Mouse (Mus musculus): Measurements from ENCODE around the gene Tspan14. TPM values are rescaled to one million over a fixed set of nuclear protein-coding genes. Genes with fewer than 3 reads are reported as not detected.

The Tspan14 gene
- total RNA-seq, 2 experiments from 2014 or later, result 50.2 to 52.1 TPM

DNA sequence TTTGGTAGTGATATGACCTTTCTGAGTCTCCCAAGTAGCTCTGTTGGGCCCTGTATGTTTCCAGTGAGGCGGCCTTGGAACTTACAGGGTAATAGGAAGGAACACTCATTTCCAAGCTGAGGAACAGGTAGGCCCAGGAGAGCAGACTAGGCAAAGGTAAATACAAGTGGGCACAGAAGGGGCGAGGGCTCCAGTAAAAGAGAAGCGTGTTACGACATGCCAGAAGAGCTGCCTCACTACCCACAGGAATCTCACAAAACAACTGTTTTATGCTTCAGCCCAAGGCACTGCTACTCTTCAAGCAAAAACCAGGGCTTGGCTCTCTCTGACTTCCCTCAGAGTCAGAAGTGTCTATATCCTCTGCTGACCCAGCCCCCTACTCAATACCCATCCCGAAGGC is 18.1 kb downstream of the Tspan14 start:
- TF ChIP-seq CTCF (IDR thresholded peaks at IDR 0.05), result no peak
- no peak for DNase-seq (ENCODE audit: extremely low spot score in 1 of 2, low spot score in 2 of 2)
- intact Hi-C loops (cut with DNase I), result no loop called here
- no peak overlapping the region for H3K4me3 ChIP-seq
- H3K27ac ChIP-seq, result peak overlapping the region; percentile 82

DNA sequence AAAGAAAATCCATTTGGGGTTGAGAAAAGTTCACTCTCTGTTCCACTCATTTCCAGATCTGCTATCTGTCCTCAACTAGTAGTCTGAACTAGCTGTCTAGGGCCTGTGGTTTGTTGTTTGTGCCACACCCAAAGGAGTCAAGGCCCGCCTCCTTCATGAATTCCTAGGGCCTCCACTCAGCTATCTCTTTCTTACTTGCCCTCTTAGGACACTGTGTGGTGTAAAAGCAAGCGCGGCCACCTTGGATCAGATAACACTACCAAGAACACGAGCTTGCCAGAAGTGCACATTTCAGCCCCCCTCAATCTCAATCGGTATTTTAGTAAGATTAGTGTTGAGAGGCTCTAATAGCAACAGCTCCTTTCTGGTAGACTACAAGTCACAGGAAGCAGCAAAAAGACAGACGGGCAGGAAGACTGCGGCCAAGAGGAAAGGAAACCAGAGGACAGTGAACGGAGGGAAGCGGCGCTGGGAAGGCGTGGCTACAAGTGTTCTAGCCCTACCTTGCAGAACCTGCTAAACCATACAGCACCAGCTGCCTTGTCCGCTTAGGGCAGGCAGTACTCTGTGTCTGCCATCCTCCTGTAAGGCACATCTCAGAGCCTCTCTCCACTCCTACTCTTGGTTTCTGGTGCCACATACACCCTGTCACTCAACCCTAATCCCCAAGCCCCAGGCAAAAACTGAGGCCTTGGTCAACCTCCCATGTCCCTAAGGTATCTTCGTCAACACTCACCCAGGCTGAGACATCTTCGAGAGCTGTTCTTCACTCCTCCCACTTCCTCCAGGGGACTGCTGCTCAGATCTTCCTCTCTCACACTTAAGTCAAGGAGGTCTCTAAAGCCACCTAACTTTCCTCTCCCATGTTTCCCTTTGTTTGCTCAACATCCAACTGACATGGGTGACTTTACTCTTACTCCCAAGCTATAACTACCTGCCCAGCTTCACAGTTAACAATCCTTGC is 18.9 kb downstream of the Tspan14 start:
- no peak for DNase-seq (ENCODE audit: extremely low spot score in 1 of 2, low spot score in 2 of 2)
- intact Hi-C loops (cut with DNase I), result no loop called here
- H3K27ac ChIP-seq, result peak overlapping the region; percentile 82
- H3K4me3 ChIP-seq, result no peak overlapping the region
- no peak for TF ChIP-seq CTCF (IDR thresholded peaks at IDR 0.05)

DNA sequence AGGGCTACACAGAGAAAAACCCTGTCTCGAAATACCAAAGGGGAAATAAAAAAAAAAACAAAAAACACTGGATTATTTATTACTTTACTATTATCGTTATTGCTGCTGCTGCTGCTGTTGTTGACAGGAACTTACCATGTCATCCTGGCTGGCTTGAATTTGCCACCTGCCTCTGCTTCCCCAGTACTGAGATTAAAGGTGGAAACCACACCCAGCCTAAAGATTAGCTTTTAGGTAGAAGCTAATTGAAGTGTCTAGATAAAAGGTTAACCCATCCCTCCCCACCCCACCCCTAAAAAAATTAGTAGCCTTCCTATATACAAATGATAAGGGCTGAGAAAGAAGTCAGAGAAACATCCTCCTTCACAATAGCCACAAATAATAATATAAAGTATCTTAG is 22.8 kb downstream of the Tspan14 start:
- DNase-seq (ENCODE audit: extremely low spot score in 1 of 2, low spot score in 2 of 2), result no peak
- intact Hi-C loops (cut with DNase I), result no loop called here
- no peak for TF ChIP-seq CTCF (IDR thresholded peaks at IDR 0.05)

DNA sequence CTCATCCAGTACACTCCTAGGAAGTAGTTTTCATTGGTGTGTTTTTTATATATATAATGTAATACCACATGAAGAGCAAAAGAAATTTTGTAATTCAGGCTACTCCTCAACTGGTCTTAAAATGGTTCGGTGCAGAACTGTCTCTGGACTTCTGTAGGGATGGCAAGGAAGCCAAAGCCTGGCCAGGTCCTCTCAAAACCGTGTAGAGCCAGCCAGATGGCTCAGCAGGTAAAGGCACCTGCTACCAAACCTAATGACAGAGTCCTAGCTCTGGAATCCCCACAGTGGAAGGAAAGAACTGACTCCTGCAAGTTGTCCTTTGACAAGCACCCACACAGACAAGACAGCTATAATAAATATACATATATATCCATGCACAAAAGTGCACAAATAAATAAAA is 24.2 kb downstream of the Tspan14 start:
- no peak for DNase-seq (ENCODE audit: extremely low spot score in 1 of 2, low spot score in 2 of 2)
- no peak for TF ChIP-seq CTCF (IDR thresholded peaks at IDR 0.05)
- Histone ChIP-seq H3K4me3 (no peak overlapping the region), H3K27ac (peak overlapping the region; percentile 30; the same call in 1 of the 2 replicates)
- intact Hi-C loops (cut with DNase I), result no loop called here

More for the DNA sequence above, 22.8 kb downstream of the Tspan14 start:
- Histone ChIP-seq H3K27ac (no peak overlapping the region; the same call in 1 of the 2 replicates), H3K4me3 (no peak overlapping the region)

DNA sequence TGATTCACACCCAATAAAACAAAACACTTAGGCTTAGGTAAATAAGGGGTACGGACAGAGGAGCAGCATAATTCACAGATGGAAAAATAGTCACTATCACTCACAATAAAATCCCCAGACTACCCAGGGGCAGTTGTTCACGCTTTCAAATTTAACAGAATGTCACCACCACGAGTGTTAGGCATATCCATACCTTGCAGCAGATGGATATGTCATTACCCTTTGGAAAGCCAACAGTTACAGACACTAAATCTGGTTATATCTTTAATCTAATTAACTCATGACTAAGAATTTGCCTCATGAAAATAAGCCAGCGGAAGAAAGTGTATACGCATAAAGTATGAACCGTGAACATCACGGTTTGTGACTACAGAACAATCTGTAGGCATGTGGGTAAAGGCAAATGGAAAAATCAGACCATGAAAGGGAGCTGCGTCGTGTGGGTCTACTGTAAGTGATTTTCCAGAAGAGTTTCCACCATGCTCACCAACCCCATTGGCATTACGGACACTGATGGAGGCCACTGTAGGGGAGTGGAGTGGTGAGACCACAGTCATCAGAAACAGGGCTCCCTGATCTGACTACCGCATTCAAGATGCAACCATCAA is 28.1 kb downstream of the Tspan14 start:
- TF ChIP-seq CTCF (IDR thresholded peaks at IDR 0.05), result no peak
- intact Hi-C loops (cut with DNase I), result no loop called here
- no peak for DNase-seq (ENCODE audit: extremely low spot score in 1 of 2, low spot score in 2 of 2)
- Histone ChIP-seq H3K27ac (no peak overlapping the region), H3K4me3 (no peak overlapping the region)

DNA sequence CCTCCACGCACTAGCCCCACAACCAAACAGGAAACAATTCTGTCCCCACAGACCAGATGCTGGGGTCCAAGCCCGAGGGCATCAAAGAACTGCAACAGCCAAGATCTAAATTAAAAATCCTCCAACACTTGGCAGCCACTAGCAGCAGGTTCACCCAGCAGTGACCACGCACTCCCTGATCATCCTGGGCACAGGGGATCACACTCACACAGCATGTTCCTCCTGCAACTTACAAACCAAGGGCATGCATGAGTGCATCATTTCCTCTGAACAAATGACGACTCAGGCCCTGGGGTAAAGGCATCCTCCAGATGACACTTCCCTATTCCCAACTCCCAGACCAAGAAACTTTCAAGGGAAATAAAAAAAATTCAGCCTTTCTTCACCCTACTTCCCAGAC is 29.6 kb downstream of the Tspan14 start:
- no peak for DNase-seq (ENCODE audit: extremely low spot score in 1 of 2, low spot score in 2 of 2)
- no peak for TF ChIP-seq CTCF (IDR thresholded peaks at IDR 0.05)
- no peak overlapping the region for H3K4me3 ChIP-seq
- H3K27ac ChIP-seq, result no peak overlapping the region
- intact Hi-C loops (cut with DNase I), result no loop called here

DNA sequence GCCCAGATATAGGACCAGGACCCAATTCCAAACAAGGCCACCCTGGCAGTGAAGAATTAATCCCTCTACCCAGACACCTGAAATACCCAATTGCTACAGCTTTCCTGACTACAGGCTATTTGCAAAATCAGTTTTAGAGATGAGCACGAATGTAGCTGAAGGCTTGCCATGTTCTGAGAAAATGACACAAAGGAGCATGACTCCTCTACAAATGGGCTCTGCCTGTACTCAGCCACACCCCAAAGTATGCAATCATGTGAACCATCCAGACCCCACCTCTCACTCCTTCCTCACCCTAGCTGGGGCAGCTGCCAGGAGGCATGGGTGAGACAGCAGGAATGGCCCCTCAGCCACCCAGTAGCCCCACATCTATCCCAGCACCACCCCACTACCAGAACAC is 31.1 kb downstream of the Tspan14 start:
- no peak for DNase-seq (ENCODE audit: extremely low spot score in 1 of 2, low spot score in 2 of 2)
- no peak for TF ChIP-seq CTCF (IDR thresholded peaks at IDR 0.05)
- H3K4me3 ChIP-seq, result no peak overlapping the region
- intact Hi-C loops (cut with DNase I), result no loop called here
- H3K27ac ChIP-seq, result no peak overlapping the region; the same call in 1 of the 2 replicates

DNA sequence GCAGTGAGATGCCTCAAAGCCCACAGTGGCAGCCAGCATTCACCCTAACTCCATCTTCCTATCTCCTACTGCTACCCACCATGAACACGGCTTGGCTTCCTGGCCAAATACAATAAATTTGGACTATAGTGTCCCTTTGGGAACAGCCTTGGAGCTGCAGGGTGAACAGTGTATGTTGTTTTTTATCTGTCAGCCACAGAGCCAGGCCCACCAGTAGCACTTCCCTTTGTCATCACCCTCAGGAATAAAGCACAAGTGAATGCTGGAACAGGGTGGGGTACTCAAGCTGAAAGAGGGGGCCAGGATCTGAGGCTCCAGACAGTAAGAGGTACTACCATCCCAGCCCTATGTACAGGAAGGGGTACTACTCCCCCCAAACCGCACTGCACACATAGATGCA is 31.6 kb downstream of the Tspan14 start:
- TF ChIP-seq CTCF (IDR thresholded peaks at IDR 0.05), result no peak
- Histone ChIP-seq H3K27ac (no peak overlapping the region), H3K4me3 (no peak overlapping the region)
- intact Hi-C loops (cut with DNase I), result no loop called here
- no peak for DNase-seq (ENCODE audit: extremely low spot score in 1 of 2, low spot score in 2 of 2)

DNA sequence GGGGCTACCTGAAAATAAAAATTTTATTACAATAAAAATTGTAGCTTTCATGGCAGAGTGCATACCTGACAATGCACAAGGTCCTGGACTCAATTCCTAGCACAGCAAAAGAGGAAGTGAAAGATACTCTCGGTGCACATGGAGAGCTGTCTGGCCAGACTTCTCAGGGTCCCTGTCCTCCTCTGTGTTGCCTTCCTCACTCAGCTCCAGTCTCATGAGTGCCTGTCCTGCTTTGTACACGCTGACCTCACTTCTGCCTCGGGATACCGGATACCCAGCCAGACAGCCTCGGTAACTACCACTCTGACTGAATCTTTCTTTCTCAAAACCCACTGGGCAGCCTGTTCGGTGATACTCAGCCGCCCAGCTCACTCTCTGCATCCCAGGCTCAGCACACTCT is 33.3 kb downstream of the Tspan14 start:
- no peak for TF ChIP-seq CTCF (IDR thresholded peaks at IDR 0.05)
- intact Hi-C loops (cut with DNase I), result no loop called here
- H3K27ac ChIP-seq, result no peak overlapping the region
- no peak overlapping the region for H3K4me3 ChIP-seq
- DNase-seq (ENCODE audit: extremely low spot score in 1 of 2, low spot score in 2 of 2), result no peak

DNA sequence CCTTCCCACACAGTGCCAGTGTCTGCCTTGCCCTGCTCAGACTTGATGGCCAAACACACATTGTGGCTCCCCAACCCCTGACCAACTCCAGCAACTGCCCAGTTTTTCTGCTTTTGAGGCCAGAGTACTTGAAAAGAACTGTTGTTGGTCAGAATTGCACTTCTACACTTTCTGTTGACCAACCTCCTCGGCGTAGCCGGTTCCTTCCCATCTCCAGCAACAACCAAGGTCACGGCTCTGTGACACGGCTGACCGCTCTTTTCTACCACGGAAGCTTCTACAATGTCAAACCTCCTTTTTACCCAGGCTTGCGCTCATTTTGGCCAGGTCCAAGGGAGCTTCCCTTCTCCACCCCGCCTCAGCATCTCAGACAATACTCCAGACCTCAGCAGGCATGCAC is 34.4 kb downstream of the Tspan14 start:
- intact Hi-C loops (cut with DNase I), result no loop called here
- DNase-seq (ENCODE audit: extremely low spot score in 1 of 2, low spot score in 2 of 2), result no peak
- Histone ChIP-seq H3K27ac (no peak overlapping the region), H3K4me3 (no peak overlapping the region)
- TF ChIP-seq CTCF (IDR thresholded peaks at IDR 0.05), result no peak

DNA sequence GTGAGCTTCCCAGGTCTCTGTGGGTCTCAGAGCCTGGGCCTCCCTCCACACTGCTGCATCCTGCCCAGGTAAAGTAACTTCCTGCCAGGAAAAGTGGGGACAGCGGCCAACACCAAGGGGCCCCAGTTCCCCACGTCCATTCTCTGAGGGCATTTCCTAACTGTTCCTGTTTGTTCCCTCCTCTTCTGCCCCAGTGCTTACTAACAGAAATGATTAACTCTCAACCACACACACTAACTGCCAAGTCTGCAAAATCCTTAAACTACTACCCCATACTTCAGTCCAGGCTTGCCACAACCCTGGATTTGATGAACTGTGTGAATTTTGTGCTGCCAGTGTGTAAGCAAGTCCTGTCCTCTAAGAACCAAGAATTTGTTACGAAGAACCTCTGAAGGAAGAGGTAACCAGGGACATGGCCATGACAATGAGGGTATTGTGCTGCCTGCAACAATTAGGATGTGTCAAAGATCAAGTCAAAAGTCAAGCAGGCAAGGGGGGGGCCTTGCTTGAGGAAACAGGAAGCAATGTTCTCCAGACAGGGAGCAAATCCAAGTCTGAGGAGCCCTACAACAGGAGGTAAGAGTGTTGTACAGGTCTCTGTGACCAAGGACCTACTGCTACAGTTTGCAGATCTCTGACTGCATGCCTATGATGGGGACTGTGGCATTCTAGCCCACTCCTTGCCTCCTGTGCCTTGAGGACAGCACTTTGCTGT is 35.3 kb downstream of the Tspan14 start:
- TF ChIP-seq CTCF (IDR thresholded peaks at IDR 0.05), result no peak
- Histone ChIP-seq H3K27ac (peak overlapping the region; percentile 13), H3K4me3 (no peak overlapping the region)
- DNase-seq (ENCODE audit: extremely low spot score in 1 of 2, low spot score in 2 of 2), result no peak
- intact Hi-C loops (cut with DNase I), result no loop called here

DNA sequence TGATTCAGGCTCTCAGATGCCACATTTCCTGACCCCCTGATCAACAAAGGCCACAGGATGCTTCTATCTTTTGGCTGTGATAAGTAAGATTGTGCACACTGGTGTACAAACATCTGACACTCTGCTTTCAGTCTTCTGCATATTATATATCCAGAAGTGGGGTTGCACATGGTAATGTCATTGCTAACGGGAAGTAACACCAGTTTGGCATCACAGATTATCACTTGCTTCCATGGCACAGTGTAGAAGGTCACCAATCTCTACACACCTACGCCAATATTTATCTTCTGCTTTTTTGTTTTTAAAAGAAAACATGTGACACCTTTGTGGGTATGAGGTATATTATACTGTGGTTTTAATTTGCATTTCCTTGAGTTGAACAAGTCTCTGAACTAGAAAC is 36.7 kb downstream of the Tspan14 start:
- Histone ChIP-seq H3K27ac (peak overlapping the region; percentile 63), H3K4me3 (no peak overlapping the region)
- intact Hi-C loops (cut with DNase I), result no loop called here
- no peak for TF ChIP-seq CTCF (IDR thresholded peaks at IDR 0.05)
- DNase-seq (ENCODE audit: extremely low spot score in 1 of 2, low spot score in 2 of 2), result no peak

Data from left cerebral cortex, adult 2 months (tissue).